Mouse (Mus musculus): Measurements from ENCODE around the gene AV320801. TPM values are rescaled to one million over a fixed set of nuclear protein-coding genes. Genes with fewer than 3 reads are reported as not detected.
"Not testable (repeated sequence)": the region's sequence is repeated elsewhere in the genome, so short reads cannot be mapped to it uniquely, and the experiment has no call there.

The AV320801 gene
- not detected in 2 replicates for polyA plus RNA-seq (2012; rRNA removed)

GRCm38 (mm10) chrX:135494288-135494687 lies at the start of gene AV320801:
AV320801 (plus strand) TSS chrX:135494588.
- not testable (repeated sequence) for H3K27ac ChIP-seq (ENCODE audit: control insufficient read depth, insufficient read depth, low read length); H3K4me3 ChIP-seq (ENCODE audit: control insufficient read depth, insufficient read depth, low read length); H3K27me3 ChIP-seq (ENCODE audit: control insufficient read depth, insufficient read depth, low read length); H3K36me3 ChIP-seq (ENCODE audit: control insufficient read depth, insufficient read depth, low read length); H3K4me1 ChIP-seq (replicated peaks; ENCODE audit: control insufficient read depth, insufficient read depth, low read length); DNase-seq
- WGBS, result 100% methylated on average over 6 of the region's 14 CpGs

- not testable (repeated sequence) for H3K36me3 ChIP-seq (ENCODE audit: control insufficient read depth, insufficient read depth, low read length); DNase-seq; H3K4me1 ChIP-seq (replicated peaks; ENCODE audit: control insufficient read depth, insufficient read depth, low read length); H3K27me3 ChIP-seq (ENCODE audit: control insufficient read depth, insufficient read depth, low read length); H3K27ac ChIP-seq (ENCODE audit: control insufficient read depth, insufficient read depth, low read length); H3K4me3 ChIP-seq (ENCODE audit: control insufficient read depth, insufficient read depth, low read length)
- WGBS, result no CpG with 5 or more reads among the region's 3 CpGs
These were observed 30.2 kb upstream of the AV320801 start for GRCm38 (mm10) chrX:135464160-135464559.

GRCm38 (mm10) chrX:135481902-135482301 lies 12.5 kb upstream of the AV320801 start:
- not testable (repeated sequence) for H3K4me1 ChIP-seq (replicated peaks; ENCODE audit: control insufficient read depth, insufficient read depth, low read length); H3K4me3 ChIP-seq (ENCODE audit: control insufficient read depth, insufficient read depth, low read length); DNase-seq; H3K36me3 ChIP-seq (ENCODE audit: control insufficient read depth, insufficient read depth, low read length); H3K27me3 ChIP-seq (ENCODE audit: control insufficient read depth, insufficient read depth, low read length); H3K27ac ChIP-seq (ENCODE audit: control insufficient read depth, insufficient read depth, low read length)
- no CpG with 5 or more reads among the region's 6 CpGs for WGBS

- not testable (repeated sequence) for H3K27ac ChIP-seq (ENCODE audit: control insufficient read depth, insufficient read depth, low read length); H3K4me3 ChIP-seq (ENCODE audit: control insufficient read depth, insufficient read depth, low read length); DNase-seq; H3K36me3 ChIP-seq (ENCODE audit: control insufficient read depth, insufficient read depth, low read length); H3K27me3 ChIP-seq (ENCODE audit: control insufficient read depth, insufficient read depth, low read length); H3K4me1 ChIP-seq (replicated peaks; ENCODE audit: control insufficient read depth, insufficient read depth, low read length)
- no CpG with 5 or more reads among the region's 3 CpGs for WGBS
These were observed 11.2 kb upstream of the AV320801 start for GRCm38 (mm10) chrX:135483183-135483582.

Other genes with a start within 250 kb of the AV320801 start
- not detected in 2 replicates for gene Pramel3, start 192.3 kb upstream of the AV320801 start, polyA plus RNA-seq (2012; rRNA removed)
- not detected in 2 replicates for gene Gm5128, start 121.3 kb upstream of the AV320801 start, polyA plus RNA-seq (2012; rRNA removed)
- not detected in 2 replicates for gene Gm7903, start 60.8 kb upstream of the AV320801 start, polyA plus RNA-seq (2012; rRNA removed)
- gene Nxf7, start 104.2 kb downstream of the AV320801 start, polyA plus RNA-seq (2012; rRNA removed), result 0.19 TPM in 1 of 2 replicates, not detected in the other
- not detected in 2 replicates for gene Prame, start 133.1 kb downstream of the AV320801 start, polyA plus RNA-seq (2012; rRNA removed)
- not detected in 2 replicates for gene Tcp11x2, start 199.2 kb downstream of the AV320801 start, polyA plus RNA-seq (2012; rRNA removed)
- gene Tmsb15a, start 230.7 kb downstream of the AV320801 start, polyA plus RNA-seq (2012; rRNA removed), result not detected in 2 replicates
- gene Armcx5, start 248.1 kb downstream of the AV320801 start, polyA plus RNA-seq (2012; rRNA removed), result 2.0 and 2.1 TPM in 2 replicates
- gene Gprasp1, start 248.1 kb downstream of the AV320801 start, polyA plus RNA-seq (2012; rRNA removed), result 19.9 and 20.3 TPM in 2 replicates